26 mouse cellular contexts compared by ENCODE assay signal in genomic region chr13:24102256-24102655, GRCm38 (mm10).
DNase-seq lines count a peak whose midpoint lies in the region; ATAC-seq and TF ChIP-seq lines count a peak whose summit lies in the region.
"Had no signal": no experiment of that assay in that cellular context is flagged by ENCODE, and none has a peak within 500 bp of the region (broad histone marks: within the 10 kb centered on the region; RNA-seq: fewer than 3 reads in every experiment).

No protein-coding gene starts in this region.

- ATAC-seq in forebrain, embryonic 13.5 days, result peak; percentile 55; the same call in 1 of the 2 replicates
- peak; percentile 51; the same call in 1 of the 2 replicates for ATAC-seq in frontal cortex, adult (ENCODE audit: low TSS enrichment)
- peak; percentile 60; the same call in 1 of the 2 replicates for ATAC-seq in forebrain, embryonic 16.5 days
- ATAC-seq: intestine, postnatal 0 days; Patski had no signal

- H3K4me2 ChIP-seq in forebrain, embryonic 13.5 days, result no peak overlapping the region
- H3K4me2 ChIP-seq in forebrain, embryonic 16.5 days (ENCODE audit: low read length), result no peak overlapping the region
- H3K4me2 ChIP-seq: embryonic facial prominence, embryonic 15.5 days; heart, embryonic 11.5 days; hindbrain, embryonic 12.5 days; hindbrain, embryonic 15.5 days had no signal

- peaks cover 34% of the 10 kb centered on the region for H3K4me1 ChIP-seq in forebrain, embryonic 13.5 days
- H3K4me1 ChIP-seq in forebrain, embryonic 10.5 days, result no peaks in the 10 kb centered on the region
- H3K4me1 ChIP-seq in forebrain, embryonic 16.5 days (replicated peaks; ENCODE audit: control insufficient read depth, insufficient read depth, low read length), result peaks cover 25% of the 10 kb centered on the region
- H3K4me1 ChIP-seq: embryonic facial prominence, embryonic 15.5 days; hindbrain, embryonic 12.5 days had no signal

- H3K9me3 ChIP-seq in forebrain, embryonic 13.5 days (replicated peaks), result no peaks in the 10 kb centered on the region
- no peaks in the 10 kb centered on the region for H3K9me3 ChIP-seq in forebrain, embryonic 10.5 days
- no peaks in the 10 kb centered on the region for H3K9me3 ChIP-seq in forebrain, embryonic 16.5 days (ENCODE audit: control insufficient read depth, low read length)
- H3K9me3 ChIP-seq: embryonic facial prominence, embryonic 15.5 days; G1E; hindbrain, embryonic 12.5 days; hindbrain, embryonic 15.5 days had no signal

- TF ChIP-seq POLR2A in brain, embryonic 14.5 days (IDR thresholded peaks at IDR 0.05; ENCODE audit: borderline replicate concordance, extremely low read depth, insufficient read depth, insufficient read length, poor library complexity, severe bottlenecking), result no peak

- no peak for TF ChIP-seq CTCF in brain, embryonic 14.5 days (IDR thresholded peaks at IDR 0.05; ENCODE audit: borderline replicate concordance, extremely low read depth, insufficient read depth, insufficient read length)

- H3K27me3 ChIP-seq in forebrain, embryonic 13.5 days, result no peaks in the 10 kb centered on the region
- no peaks in the 10 kb centered on the region for H3K27me3 ChIP-seq in forebrain, embryonic 10.5 days (ENCODE audit: poor library complexity, severe bottlenecking)
- H3K27me3 ChIP-seq in forebrain, embryonic 16.5 days (replicated peaks; ENCODE audit: control insufficient read depth, insufficient read depth, low read length), result no peaks in the 10 kb centered on the region
- H3K27me3 ChIP-seq: CH12.LX; embryonic facial prominence, embryonic 15.5 days; hindbrain, embryonic 12.5 days; hindbrain, embryonic 15.5 days; Patski had no signal

- H3K27ac ChIP-seq in forebrain, embryonic 13.5 days, result no peak overlapping the region
- H3K27ac ChIP-seq in forebrain, embryonic 10.5 days, result no peak overlapping the region
- peak overlapping the region; percentile 69 for H3K27ac ChIP-seq in forebrain, embryonic 16.5 days (ENCODE audit: low read length)
- H3K27ac ChIP-seq: embryonic facial prominence, embryonic 15.5 days; heart, adult 2 months; hindbrain, embryonic 12.5 days had no signal

- no peak overlapping the region for H3K4me3 ChIP-seq in forebrain, embryonic 13.5 days
- H3K4me3 ChIP-seq in forebrain, embryonic 10.5 days, result no peak overlapping the region
- no peak overlapping the region for H3K4me3 ChIP-seq in forebrain, embryonic 16.5 days (replicated peaks; ENCODE audit: low read length)
- H3K4me3 ChIP-seq: embryonic facial prominence, embryonic 15.5 days; heart, adult 2 months; hindbrain, embryonic 12.5 days; hindbrain, embryonic 15.5 days had no signal

- H3K36me3 ChIP-seq in forebrain, embryonic 13.5 days (ENCODE audit: poor library complexity, severe bottlenecking), result no peaks in the 10 kb centered on the region
- no peaks in the 10 kb centered on the region for H3K36me3 ChIP-seq in forebrain, embryonic 10.5 days (replicated peaks)
- H3K36me3 ChIP-seq in forebrain, embryonic 16.5 days (ENCODE audit: control insufficient read depth, insufficient read depth), result no peaks in the 10 kb centered on the region; the same call in 1 of the 2 replicates
- H3K36me3 ChIP-seq: G1E; hindbrain, embryonic 12.5 days had no signal

- no peak overlapping the region for H3K9ac ChIP-seq in forebrain, embryonic 13.5 days
- no peak overlapping the region for H3K9ac ChIP-seq in forebrain, embryonic 16.5 days (replicated peaks; ENCODE audit: low read depth, low read length)
- H3K9ac ChIP-seq: embryonic facial prominence, embryonic 15.5 days; hindbrain, embryonic 12.5 days; hindbrain, embryonic 15.5 days had no signal

- WGBS in forebrain, embryonic 13.5 days, result 74% methylated on average over 4 of the region's 4 CpGs
- WGBS in forebrain, embryonic 10.5 days, result 96% methylated on average over 4 of the region's 4 CpGs
- WGBS in forebrain, embryonic 16.5 days, result 58% methylated on average over 4 of the region's 4 CpGs

- DNase-seq in forebrain, embryonic 10.5 days (ENCODE audit: extremely low spot score, low spot score), result no peak
- no peak for DNase-seq in frontal cortex, postnatal 14 days (ENCODE audit: low spot score in 2 of 2)
- DNase-seq in brain, embryonic 14.5 days (ENCODE audit: low read depth), result peak; percentile 47
- DNase-seq in layer of hippocampus, postnatal 36 days, result no peak
- DNase-seq: adrenal gland, postnatal 10 days; adrenal gland, postnatal 36 days; B cell, adult 2 months; cerebellum, adult 11-12 months; cerebellum, adult 8-10 months; cerebellum, postnatal 10 days; cerebellum, postnatal 36 days; embryo, embryonic 11 days; gastrocnemius, postnatal 25 days; heart, adult 2 months; kidney, adult 2 months had no signal
